In genomic region chr11:107272351-107272975, GRCm38 (mm10) we compare ENCODE assay signal across 9 mouse cellular contexts.
DNase-seq lines count a peak whose midpoint lies in the region; ATAC-seq lines count a peak whose summit lies in the region.
"Had no signal": no experiment of that assay in that cellular context is flagged by ENCODE, and none has a peak within 500 bp of the region (broad histone marks: within the 10 kb centered on the region; RNA-seq: fewer than 3 reads in every experiment).

No protein-coding gene starts in this region.

- peaks cover 29% of the 10 kb centered on the region for H3K4me1 ChIP-seq in hindbrain, embryonic 13.5 days (replicated peaks)
- peaks cover 20% of the 10 kb centered on the region for H3K4me1 ChIP-seq in hindbrain, embryonic 10.5 days (replicated peaks)
- H3K4me1 ChIP-seq in stomach, embryonic 15.5 days: peaks cover 14% of the 10 kb centered on the region

- intact Hi-C loops in heart, postnatal 36 days (cut with DNase I): no loop called here

- peak overlapping the region; percentile 79 for H3K27ac ChIP-seq in hindbrain, embryonic 13.5 days
- H3K27ac ChIP-seq in hindbrain, embryonic 10.5 days: no peak overlapping the region
- H3K27ac ChIP-seq in stomach, embryonic 15.5 days: peak overlapping the region; percentile 54

- no peak for DNase-seq in hindbrain, embryonic 10.5 days (ENCODE audit: low spot score)
- peak; percentile 66 for DNase-seq in right cerebral cortex, postnatal 4 days
- DNase-seq in right cerebral cortex, postnatal 25 days: no peak
- peak; percentile 50 to 62 for DNase-seq in heart, postnatal 36 days
- no peak for DNase-seq in layer of hippocampus, postnatal 25 days (ENCODE audit: extremely low spot score in 1 of 2, low spot score in 1 of 2)
- DNase-seq in cerebellum, adult 8-10 months: no peak
- DNase-seq: cerebellum, adult 18-20 months had no signal

- H3K4me3 ChIP-seq in hindbrain, embryonic 13.5 days: no peak overlapping the region
- no peak overlapping the region for H3K4me3 ChIP-seq in hindbrain, embryonic 10.5 days
- H3K4me3 ChIP-seq in stomach, embryonic 15.5 days (replicated peaks): no peak overlapping the region

- H3K9ac ChIP-seq in hindbrain, embryonic 13.5 days: no peak overlapping the region
- no peak overlapping the region for H3K9ac ChIP-seq in stomach, embryonic 15.5 days

- 76% methylated on average over 11 of the region's 11 CpGs for WGBS in hindbrain, embryonic 13.5 days
- 92% methylated on average over 11 of the region's 11 CpGs for WGBS in hindbrain, embryonic 10.5 days
- WGBS in stomach, embryonic 15.5 days: 57% methylated on average over 11 of the region's 11 CpGs

- H3K36me3 ChIP-seq in hindbrain, embryonic 13.5 days: no peaks in the 10 kb centered on the region
- H3K36me3 ChIP-seq in hindbrain, embryonic 10.5 days: peaks cover 7% of the 10 kb centered on the region
- no peaks in the 10 kb centered on the region for H3K36me3 ChIP-seq in stomach, embryonic 15.5 days

- no peaks in the 10 kb centered on the region for H3K9me3 ChIP-seq in hindbrain, embryonic 13.5 days
- H3K9me3 ChIP-seq in hindbrain, embryonic 10.5 days: peaks cover 7% of the 10 kb centered on the region; the same call in 1 of the 2 replicates
- no peaks in the 10 kb centered on the region for H3K9me3 ChIP-seq in stomach, embryonic 15.5 days

- H3K27me3 ChIP-seq in hindbrain, embryonic 13.5 days: no peaks in the 10 kb centered on the region
- H3K27me3 ChIP-seq in hindbrain, embryonic 10.5 days (ENCODE audit: insufficient read depth, poor library complexity, severe bottlenecking): no peaks in the 10 kb centered on the region
- H3K27me3 ChIP-seq in stomach, embryonic 15.5 days (replicated peaks): no peaks in the 10 kb centered on the region

- no peak overlapping the region for H3K4me2 ChIP-seq in hindbrain, embryonic 13.5 days
- H3K4me2 ChIP-seq in stomach, embryonic 15.5 days: peak overlapping the region; percentile 19; the same call in 1 of the 2 replicates

- peak; percentile 43; the same call in 1 of the 2 replicates for ATAC-seq in hindbrain, embryonic 13.5 days (ENCODE audit: low FRiP score)
- ATAC-seq in stomach, embryonic 15.5 days (ENCODE audit: insufficient read depth, low FRiP score, low read depth): peak; percentile 42; the same call in 1 of the 2 replicates

Comparison
In these comparisons a context has a peak if more than half of its experiments do, and no peak if none do; other contexts are left out.
1. DNase-seq: peak in right cerebral cortex, postnatal 4 days (single experiment) and heart, postnatal 36 days (2 of 2); none in hindbrain, embryonic 10.5 days (single experiment), right cerebral cortex, postnatal 25 days (single experiment), layer of hippocampus, postnatal 25 days (0 of 2) and cerebellum, adult 8-10 months (single experiment).